Mouse (Mus musculus): ENCODE results near the gene Ccr10.

Gene Ccr10

DNA sequence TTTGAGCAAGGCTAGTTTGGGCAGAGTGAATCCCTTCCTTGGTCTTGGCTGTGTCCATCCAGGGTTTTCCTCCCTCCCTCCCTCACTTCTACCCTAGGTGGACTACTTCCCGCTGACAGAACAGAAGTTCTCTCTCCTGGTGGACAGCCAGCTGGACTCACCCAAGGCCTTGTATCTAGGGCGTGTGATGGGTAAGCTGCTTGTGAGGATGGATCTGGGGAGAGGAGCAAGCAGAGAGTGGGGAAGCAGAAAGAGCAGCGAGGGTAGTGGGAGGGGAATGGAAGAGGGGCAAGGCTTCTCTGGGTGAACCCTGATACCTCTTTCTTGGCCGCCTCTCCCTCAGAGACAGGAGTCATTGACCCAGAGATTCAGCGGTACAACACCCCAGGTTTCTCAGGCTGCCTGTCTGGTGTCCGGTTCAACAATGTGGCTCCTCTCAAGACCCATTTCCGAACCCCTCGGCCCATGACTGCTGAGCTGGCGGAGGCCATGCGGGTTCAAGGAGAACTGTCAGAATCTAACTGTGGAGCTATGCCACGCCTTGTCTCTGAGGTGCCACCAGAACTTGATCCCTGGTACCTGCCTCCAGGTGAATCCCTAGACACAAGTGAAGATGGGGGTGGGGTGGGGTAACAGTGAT lies 13.0 kb upstream of the Ccr10 start:
- no peak for DNase-seq (ENCODE audit: low read depth)

DNA sequence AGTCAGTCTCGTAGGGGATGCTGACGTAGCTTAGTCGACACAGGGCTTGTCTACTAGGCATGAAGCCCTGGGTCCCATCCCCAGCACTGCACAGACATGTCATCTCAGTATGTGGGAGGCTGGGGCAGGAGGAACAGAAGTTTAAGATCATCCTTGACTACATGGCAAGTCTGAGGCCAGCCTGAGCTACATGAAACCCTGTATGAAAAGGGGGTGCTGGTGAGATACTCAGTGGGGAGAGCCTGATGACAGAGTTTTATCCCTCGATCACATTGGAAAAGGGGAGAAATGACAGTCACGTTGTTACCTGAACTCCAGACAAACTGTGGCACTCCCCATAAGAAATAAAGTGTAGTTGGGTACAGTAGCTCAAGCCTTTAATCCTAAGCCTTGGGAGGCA lies 12.3 kb upstream of the Ccr10 start:
- no peak for DNase-seq (ENCODE audit: low read depth)

DNA sequence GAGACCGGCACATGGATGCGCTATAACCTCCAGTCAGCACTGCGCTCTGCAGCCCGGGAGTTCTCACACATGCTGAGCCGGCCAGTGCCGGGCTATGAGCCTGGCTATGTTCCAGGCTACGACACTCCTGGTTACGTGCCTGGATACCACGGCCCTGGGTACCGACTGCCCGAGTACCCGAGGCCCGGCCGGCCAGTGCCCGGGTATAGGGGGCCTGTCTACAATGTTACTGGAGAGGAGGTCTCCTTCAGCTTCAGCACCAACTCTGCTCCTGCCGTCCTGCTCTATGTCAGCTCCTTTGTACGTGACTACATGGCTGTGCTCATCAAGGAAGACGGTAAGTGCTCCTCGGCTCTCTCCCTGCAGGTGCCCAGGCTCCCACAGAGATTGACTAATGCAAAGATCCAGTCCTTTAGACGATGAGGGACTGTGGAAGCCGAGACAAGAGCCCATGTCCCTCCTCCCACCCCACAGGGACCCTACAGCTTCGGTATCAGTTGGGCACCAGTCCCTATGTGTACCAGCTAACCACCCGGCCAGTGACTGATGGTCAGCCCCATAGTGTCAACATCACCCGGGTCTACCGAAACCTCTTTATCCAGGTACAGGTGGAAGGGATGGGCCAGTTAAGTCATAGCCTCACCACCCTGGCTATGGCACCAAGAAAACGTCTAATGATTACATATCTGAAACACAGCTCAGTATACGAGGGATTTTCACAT lies 11.4 kb upstream of the Ccr10 start:
- no peak for DNase-seq (ENCODE audit: low read depth)

DNA sequence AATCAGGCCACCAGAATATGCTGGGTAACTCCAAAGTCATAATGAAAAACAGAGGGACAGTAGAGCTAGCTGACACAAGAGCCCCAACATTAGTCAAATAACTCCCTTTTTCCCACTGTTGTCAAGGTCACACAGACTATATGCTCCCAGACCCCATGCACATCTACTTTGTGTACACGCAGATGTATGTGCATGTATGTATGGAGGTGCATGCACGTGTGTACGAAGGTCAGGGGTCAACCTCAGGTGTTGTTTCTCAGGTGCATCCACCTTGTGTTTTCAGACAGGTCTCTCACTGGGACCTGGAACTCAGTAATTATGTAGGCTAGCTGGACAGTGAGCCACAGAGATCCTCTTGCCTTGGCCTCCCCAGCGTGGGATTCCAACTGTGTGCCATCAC lies 10.2 kb upstream of the Ccr10 start:
- DNase-seq (ENCODE audit: low read depth): no peak

DNA sequence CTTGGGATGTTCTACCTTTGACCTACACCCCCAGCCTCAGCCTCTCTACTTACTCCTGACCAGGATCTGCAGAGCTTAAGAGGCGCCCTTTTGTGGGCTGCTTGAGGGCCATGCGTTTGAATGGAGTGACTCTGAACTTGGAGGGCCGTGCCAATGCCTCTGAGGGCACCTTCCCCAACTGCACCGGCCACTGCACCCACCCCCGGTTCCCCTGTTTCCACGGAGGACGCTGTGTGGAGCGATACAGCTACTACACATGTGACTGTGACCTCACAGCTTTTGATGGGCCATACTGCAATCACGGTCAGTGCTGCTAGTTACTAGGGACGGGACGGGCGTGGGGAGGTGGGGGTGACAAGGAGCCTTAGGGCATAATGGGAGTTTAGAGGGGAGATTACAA lies 9.7 kb upstream of the Ccr10 start:
- DNase-seq (ENCODE audit: low read depth): no peak

DNA sequence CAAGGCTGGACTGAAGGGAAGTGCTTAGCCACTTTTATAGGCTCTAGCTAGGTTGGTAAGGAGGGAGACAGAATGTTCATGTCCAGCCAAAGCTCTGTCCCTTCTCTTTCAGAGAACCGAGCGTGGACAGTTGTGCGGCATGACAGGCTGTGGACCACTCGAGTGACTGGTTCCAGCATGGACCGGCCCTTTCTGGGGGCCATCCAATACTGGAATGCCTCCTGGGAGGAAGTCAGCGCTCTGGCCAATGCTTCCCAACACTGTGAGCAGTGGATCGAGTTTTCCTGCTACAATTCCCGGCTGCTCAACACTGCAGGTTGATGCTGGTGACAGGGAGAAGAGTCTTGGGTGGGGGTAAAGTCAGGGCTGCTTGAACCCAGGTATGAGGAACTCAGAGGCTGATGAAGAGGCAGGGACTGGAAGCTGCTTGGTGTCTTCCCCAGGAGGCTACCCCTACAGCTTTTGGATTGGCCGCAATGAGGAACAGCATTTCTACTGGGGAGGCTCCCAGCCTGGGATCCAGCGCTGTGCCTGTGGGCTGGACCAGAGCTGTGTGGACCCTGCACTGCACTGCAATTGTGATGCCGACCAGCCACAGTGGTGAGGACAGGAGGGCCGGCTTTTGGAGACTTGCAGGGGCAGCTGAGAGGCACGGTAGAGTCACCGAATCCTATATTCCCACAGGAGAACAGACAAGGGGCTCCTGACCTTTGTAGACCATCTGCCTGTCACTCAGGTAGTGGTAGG lies 7.7 kb upstream of the Ccr10 start:
- no peak for DNase-seq (ENCODE audit: low read depth)

DNA sequence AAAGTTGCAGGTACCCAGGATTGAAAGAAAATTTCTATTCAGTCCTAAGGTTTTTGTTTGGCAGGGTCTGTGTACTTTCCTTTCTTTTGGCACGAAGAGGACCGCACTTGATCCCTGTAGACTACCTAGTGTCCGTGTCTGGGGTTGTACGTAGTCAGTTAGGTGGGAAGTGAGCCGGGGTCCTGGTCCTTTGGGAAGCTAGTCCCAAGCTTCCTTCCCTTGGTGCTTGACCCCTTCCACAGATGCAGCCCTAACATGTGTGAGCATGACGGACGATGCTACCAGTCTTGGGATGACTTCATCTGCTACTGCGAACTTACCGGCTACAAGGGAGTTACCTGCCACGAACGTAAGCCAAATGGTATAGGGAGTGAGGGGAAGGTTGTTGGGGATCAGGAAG lies 6.7 kb upstream of the Ccr10 start:
- no peak for DNase-seq (ENCODE audit: low read depth)

DNA sequence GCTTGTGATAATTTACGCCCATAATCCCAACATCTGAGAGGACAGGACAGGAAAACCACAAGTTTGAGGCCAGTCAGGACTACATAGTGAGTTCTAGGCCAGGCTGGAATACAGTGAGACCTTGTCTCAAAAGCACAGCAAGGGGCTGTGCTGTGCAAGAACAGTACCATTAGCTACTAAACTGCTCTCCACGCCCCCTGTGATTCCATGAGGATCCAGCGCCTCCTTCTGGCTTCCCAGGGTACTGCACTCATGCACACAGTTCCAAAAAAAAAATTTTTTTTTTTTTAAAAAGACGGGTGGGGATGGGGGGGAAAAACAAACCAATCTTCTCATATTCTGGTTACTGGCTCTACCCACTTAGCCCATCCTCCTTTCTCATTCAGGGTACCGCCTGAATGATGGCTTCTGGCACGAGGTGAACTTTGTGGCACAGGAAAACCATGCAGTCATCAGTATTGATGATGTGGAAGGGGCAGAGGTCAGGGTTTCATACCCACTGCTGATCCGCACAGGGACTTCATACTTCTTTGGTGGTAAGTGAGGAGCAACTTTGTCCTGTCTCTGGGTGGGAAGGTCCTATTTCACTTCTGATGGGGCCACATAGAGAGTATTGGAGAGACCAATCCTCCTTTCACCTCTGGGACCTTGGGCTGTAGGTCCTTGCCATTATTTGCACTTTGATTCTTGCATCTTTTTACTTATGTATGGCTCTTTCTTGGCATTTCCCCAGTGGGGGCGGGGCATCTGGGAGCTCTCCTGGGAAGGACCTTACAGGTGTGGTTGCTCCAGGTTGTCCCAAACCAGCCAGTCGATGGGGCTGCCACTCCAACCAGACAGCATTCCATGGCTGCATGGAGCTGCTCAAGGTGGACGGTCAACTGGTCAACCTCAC lies 5.8 kb upstream of the Ccr10 start:
- no peak for DNase-seq (ENCODE audit: low read depth)

DNA sequence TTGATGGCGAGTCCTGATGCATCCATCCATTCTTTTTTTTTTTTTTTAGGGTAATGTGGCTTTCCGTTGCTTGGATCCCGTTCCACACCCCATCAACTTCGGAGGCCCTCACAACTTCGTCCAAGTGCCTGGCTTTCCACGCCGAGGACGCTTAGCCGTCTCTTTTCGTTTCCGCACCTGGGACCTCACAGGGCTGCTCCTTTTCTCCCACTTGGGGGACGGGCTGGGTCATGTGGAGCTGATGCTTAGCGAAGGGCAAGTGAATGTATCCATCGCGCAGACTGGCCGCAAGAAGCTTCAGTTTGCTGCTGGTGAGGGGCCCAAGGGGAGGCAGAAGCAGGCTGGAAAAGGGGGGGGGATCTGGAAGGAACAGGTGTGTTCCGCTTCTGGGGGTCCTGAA lies 5.0 kb upstream of the Ccr10 start:
- DNase-seq (ENCODE audit: low read depth): no peak

DNA sequence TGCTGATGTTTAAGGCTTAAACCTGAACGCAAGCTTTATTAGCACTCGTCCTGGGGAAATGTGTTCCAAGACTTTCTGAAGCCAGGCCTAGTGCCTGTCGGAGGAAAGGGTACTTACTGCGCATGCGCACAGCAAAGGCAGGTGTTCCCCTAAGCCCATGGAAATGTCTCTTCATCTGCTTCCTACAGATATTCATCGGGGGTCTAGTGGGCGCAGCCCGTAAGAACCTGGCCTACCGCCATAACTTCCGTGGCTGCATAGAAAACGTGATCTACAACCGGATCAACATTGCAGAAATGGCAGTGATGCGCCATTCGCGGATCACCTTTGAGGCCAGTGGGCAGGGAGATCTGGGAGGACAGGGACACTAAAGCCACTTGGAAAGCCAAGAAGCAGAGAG lies 4.1 kb upstream of the Ccr10 start:
- DNase-seq (ENCODE audit: low read depth): no peak

DNA sequence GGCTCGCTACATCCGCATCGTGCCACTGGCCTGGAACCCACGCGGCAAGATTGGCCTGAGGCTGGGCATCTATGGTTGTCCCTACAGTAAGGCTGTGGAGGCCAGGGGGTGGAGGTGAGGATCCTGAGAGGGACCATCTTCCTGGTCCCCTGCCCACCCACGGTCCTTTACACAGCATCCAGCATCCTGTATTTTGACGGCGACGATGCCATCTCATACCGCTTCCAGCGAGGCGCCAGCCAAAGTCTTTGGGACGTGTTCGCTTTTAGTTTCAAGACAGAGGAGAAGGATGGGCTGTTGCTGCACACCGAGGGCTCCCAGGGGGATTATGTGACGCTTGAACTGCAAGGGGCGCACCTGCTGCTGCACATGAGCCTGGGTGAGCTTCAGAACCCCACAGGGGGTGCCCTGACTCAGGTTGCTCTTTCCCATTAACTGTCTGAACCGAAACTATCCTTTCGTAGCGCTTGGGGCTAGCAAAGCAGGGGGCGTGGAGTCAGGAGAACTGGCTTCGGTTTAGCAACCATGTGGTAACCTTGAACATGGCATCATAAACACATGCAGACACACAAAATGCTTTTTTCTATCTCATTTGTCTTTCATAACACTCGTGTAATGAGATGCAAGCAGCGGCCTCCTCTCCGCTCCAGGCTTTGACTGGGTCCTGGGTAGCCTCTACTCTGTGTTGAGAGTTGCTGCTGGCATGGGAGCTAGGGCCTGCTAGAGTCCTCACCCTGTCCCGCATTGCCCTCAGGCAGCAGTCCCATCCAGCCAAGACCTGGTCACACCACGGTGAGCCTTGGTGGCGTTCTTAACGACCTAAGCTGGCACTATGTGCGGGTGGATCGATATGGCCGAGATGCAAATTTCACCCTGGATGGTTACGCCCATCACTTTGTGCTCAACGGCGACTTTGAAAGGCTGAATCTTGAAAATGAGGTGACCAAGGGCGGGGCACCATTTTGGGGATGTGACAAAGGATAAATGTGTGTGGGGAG lies 3.1 kb upstream of the Ccr10 start:
- DNase-seq (ENCODE audit: low read depth): no peak

DNA sequence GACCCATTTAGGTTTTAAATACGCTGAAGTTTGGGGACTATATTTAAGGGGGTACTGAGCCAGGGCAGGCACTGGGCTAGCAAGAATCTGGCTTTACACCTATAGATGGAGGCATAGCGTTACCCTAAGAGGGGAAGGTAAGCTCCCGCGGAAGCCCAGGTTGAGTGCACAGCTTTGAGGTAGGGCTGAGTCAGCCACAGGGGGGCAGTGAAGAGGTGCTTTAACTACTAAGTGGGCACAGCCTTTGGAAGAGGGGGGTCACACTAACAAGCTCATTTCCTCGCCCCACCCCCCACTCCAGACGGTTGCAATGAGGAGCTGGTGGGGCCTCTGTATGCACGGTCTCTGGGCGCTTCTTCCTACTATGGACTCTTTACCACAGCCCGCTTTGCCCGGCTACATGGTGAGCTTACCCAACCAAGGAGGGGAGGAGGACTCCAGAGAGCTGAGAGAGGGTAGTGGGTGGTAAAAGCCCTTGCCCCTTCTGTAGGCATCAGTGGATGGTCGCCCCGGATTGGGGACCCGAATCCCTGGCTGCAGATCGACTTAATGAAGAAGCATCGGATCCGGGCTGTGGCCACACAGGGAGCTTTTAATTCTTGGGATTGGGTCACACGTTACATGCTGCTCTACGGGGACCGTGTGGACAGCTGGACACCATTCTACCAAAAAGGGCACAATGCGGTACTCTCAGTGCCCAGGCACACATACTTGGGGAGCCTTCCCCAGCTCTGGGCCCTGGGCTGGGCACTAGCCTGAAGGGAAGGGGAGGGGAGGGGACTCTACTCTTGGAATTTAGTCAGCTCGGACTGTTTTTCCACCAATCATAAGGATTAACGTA lies 1.9 kb upstream of the Ccr10 start:
- no peak for DNase-seq (ENCODE audit: low read depth)

DNA sequence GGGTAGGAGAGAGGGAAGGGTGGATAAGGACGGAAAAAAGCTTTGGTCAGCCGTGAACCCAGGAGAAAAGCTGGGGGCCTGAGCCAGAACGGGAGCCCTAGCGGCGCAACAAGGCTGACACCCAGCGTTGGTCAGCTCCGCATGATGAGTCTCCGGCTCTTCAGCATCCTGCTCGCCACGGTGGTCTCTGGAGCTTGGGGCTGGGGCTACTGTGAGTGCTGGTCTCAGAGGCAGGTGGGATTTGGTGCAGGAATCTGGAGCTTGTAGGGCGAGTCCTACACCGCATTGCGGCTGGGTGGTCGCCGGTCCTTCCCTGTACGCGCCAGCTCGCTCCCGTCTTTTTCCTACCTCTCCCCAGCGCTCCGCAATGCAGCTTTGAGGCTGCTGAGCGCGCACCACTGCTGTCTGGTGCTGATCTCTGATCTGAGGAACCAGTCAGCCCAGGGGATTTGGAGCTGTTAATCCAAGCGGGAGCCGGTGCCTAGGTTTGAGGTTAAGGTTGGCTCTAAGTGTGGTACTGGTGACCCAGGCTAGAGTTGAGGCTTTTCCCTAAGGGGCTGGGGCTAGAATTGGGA lies 961 bp upstream of the Ccr10 start:
- DNase-seq (ENCODE audit: low read depth): no peak

DNA sequence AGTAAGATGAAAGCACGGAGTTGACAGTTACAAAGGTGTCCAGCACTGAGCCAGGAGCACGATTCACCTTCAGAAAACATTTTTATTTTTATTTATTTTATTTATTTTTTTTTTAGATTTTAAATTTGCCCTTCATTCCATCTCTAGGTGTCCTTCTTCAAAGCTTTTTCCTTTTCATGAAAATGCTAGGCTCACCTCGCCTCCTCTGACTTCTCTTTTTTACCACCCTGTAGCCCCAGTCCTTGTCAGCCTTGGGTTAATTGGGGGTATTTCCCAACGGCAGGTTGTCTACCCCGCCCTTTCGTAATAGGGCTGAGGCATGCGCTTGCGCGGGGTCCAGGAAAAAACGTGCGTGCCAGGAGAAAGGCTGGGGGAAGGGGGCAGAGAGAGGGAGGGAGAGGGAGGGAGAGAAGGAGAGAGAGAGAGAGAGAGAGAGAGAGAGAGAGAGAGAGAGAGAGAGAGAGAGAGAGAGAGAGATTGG lies 433 bp upstream of the Ccr10 start:
- no peak for DNase-seq (ENCODE audit: low read depth)

DNA sequence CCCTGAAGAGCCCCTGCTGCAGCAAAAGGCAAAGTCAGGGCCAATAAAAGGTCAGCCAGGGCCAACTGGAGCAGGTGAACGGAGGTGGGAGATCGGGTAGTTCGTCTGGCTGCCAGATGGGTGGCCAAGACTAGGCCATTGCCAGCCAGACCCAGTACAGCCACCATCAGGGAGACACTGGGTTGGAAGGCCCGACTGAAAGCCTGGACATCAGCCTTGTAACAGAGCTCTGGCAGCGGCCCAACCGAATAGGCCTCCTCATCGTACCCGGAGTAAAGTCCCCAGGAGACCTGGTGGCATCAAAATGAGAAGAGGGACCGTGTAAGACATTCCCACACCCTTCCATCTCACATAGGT lies 876 bp downstream of the Ccr10 start:
- no peak for DNase-seq (ENCODE audit: low read depth)

DNA sequence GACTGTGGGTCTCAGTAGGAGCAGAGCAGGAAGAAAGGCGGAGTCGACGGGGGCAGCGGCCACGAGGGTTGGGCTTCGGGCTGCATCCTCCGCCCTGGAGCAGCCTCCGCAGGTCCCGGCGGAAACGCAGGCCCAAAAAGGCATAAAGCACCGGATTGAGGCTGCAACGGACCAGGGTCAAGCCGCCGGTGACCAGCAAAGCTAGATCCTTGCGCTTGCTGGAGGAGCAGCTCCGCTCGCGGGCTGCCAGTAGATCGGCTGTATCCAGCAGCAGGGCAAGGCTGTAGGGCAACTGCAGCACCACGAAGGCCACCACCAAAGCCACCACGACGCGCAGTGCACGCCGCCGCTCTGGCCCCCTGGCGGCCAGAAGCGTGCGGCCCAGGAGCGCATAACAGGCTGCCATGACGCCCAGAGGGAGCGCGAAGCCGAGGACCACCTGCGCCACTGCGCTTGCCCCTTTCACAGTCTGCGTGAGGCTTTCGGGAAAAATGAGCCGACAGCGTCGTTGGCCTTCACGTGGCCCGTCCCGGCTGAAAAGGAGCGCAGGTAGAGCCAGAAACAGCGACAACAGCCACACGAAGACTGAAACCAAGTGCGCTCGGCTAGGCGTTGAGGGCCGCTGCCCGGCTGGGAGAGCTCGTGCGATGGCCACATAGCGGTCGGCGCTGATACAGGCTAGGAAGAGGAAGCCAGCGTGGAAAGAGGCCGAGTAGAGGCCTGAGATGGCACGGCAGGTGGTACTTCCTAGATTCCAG lies 1.4 kb downstream of the Ccr10 start:
- DNase-seq (ENCODE audit: low read depth): peak; percentile 70

DNA sequence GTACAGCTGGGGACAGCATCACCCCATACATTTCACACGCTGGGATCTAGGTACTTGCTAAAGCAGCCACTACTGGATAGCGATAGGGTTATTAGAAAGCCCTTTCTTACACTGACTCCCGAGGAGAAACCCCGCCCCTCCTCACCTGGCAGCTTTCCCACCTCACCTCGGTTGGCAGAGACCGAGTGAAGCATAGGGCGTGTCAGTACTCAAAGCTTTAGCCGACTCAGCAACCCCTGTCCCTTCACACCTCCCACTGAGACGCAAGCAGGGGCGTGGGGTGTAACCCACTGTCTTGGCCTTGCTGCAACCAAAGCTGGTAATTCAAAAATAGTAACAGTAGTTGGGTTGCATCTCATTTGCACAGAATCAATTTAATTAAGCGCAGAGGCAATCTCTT lies 2.1 kb downstream of the Ccr10 start:
- no peak for DNase-seq (ENCODE audit: low read depth)

DNA sequence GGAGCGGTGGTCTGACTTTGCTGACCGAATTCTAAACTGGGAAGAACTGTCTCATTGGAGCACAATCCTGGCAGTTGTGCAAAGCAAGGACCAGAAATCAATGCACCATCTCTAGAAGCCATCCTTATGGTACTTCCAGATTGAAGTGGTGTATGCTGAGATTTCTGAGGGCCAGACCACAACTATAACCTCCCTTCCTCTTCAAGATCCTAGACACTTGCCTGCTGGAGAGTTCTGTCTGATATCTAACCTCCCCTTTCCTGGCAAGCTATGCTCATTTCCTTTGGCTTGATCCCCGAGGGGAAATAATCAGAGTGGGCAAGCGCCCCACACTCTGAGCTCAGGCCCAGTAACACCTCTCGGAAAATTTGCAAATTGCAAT lies 2.8 kb downstream of the Ccr10 start:
- DNase-seq (ENCODE audit: low read depth): no peak
